Mouse (Mus musculus) liver, postnatal 0 days (tissue): Measurements from ENCODE around the gene N4bp2l2.

Experiments used
- CTCF ChIP-seq: sonication (generic); IDR thresholded peaks from 2 replicates; pipeline ENCODE4 v1.5.1; 2016; ENCODE audit warnings: antibody characterized with exemption, low read depth
- EP300 ChIP-seq: IDR thresholded peaks from 2 replicates; pipeline ENCODE4 v1.6.1; 2016; ENCODE audit warnings: antibody characterized with exemption, low read depth, mild to moderate bottlenecking

DNA sequence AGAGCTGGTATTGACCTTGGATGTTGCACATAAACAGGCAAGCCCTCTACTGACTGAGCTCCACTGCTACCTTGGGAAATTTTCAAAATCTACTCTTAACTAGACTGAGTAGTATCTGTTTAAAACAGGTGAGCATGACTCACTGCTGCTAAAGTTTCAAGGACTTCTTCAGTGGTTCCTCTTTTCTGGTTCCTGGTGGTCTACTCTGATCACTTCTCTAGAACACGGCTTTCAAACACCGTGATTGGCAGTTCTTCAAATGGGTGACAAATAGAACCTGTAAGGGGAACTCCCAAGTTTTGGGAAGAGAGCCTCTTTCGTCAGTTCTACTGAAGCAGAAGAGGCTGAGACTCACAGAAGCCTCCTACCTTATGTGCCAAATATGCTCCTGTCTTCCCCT, 44.4 kb downstream of the N4bp2l2 start:
- TF ChIP-seq CTCF (no peak), EP300 (no peak)
